Mouse (Mus musculus) liver, postnatal 0 days (tissue): ENCODE results near the gene Zdhhc1.

Experiments used
- CTCF ChIP-seq: sonication (generic); IDR thresholded peaks from 2 replicates; pipeline ENCODE4 v1.5.1; 2016; ENCODE audit warnings: antibody characterized with exemption, low read depth
- EP300 ChIP-seq: IDR thresholded peaks from 2 replicates; pipeline ENCODE4 v1.6.1; 2016; ENCODE audit warnings: antibody characterized with exemption, low read depth, mild to moderate bottlenecking

DNA sequence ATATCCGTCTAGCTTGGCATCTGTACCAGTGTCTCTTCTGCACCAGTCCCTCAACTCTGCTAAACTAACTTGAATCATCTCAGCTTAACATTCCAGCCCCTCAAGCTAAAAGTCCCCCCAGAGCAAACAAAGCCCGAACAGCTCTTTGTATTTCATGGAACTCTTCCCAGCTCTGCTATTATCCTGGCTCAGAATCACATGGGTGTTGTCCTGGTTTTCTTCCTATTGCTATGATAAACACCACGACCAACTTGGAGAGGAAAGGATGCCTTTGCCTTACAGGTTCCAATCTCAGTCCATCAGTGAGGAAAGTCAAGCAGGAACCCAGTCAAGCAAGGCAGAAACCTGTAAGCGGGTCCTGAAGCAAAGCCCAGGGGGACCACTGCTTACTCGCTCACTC is 63.2 kb downstream of the Zdhhc1 start:
- TF ChIP-seq CTCF: no peak
- TF ChIP-seq EP300: no peak
